Mouse (Mus musculus) frontal cortex, adult (tissue): ENCODE measurements around the gene Map2k1.
"Not testable (repeated sequence)": the region's sequence is repeated elsewhere in the genome, so short reads cannot be mapped to it uniquely, and the experiment has no call there.

Source experiments
- ATAC-seq: cut with Nextera tagmentation; 2 replicates; pipeline ENCODE4 v1.9.2; 2017; ENCODE audit warnings: mild to moderate bottlenecking, moderate library complexity, mixed read lengths; ENCODE audit not compliant: low TSS enrichment

Gene Map2k1

GRCm38 (mm10) chr9:64160471-64160870 lies 93.0 kb downstream of the Map2k1 start:
- no peak for ATAC-seq

- ATAC-seq = no peak
Measured at GRCm38 (mm10) chr9:64156641-64157040, 96.8 kb downstream of the Map2k1 start.

- no peak for ATAC-seq
Measured at GRCm38 (mm10) chr9:64139879-64140278, 113.6 kb downstream of the Map2k1 start.

- not testable (repeated sequence) for ATAC-seq
Measured at GRCm38 (mm10) chr9:64138896-64139295, 114.5 kb downstream of the Map2k1 start.
